Mouse (Mus musculus): ENCODE measurements around the gene Ing5.

- TF ChIP-seq CTCF (IDR thresholded peaks at IDR 0.05; ENCODE audit: low read depth) (peak; percentile 47), EP300 (optimal IDR thresholded peaks at IDR 0.05) (no peak)
Observed at GRCm38 (mm10) chr1:93825771-93826539, 22.2 kb downstream of the Ing5 start.

Measured in stomach, postnatal 0 days (tissue).